Mouse (Mus musculus) left cerebral cortex, adult 2 months (tissue): ENCODE measurements at regions not wholly inside any gene's neighbourhood (a gene's known extent, or its start where the extent isn't known, plus 50 kb on each side); places are given as distances from the start of the nearest gene placed in this dataset.

ENCODE experiments used
- DNase-seq, 2 experiments: peaks; one replicate each; pipeline ENCODE4 v3.0.0; 2021 to 2022; ENCODE audit warnings: low spot score in 2 of 2, mixed read lengths in 1 of 2; ENCODE audit errors: extremely low spot score in 1 of 2
- H3K27ac ChIP-seq: fragments of 200-600 bp; 2 replicates; pipeline ENCODE4 v1.8.1; 2022
- H3K4me3 ChIP-seq: fragments of 200-600 bp; 2 replicates; pipeline ENCODE4 v1.8.1; 2022
- CTCF ChIP-seq: fragments of 200-600 bp; IDR thresholded peaks from 2 replicates; pipeline ENCODE4 v1.8.1; 2022; ENCODE audit warnings: antibody characterized with exemption, mild to moderate bottlenecking, moderate library complexity
- intact Hi-C: fragments of 180-260 bp; cut with DNase I; formaldehyde crosslinking; loops from one replicate; pipeline ENCODE4 v1.15.1; 2025

GRCm38 (mm10) chr9:84296456-84296855 is 371.5 kb downstream of the Bckdhb start:
- intact Hi-C loops = no loop called here
- DNase-seq = no peak
- Histone ChIP-seq H3K27ac (no peak overlapping the region), H3K4me3 (no peak overlapping the region)
- no peak for TF ChIP-seq CTCF

DNA sequence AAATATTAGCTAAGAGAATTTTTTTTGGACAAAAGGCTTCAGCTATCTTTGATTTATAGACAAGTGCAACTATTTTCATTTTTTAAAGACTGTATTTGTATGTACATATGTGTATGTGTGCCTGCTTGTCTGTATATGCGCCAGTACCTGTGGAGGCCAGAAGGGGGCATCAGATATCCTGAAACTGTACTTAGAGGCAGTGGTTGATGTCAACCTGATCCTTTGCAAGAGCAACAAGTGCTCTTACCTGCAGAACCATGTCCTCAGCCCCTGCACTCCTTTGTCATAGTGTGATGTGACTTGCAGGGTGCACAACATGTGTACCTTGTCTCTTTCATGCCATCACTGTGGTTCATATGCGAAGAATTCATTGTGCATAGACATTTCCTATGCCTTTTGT is 379.5 kb downstream of the Bckdhb start:
- TF ChIP-seq CTCF = peak; percentile 21
- H3K27ac ChIP-seq = no peak overlapping the region
- DNase-seq = no peak
- intact Hi-C loops = no loop called here
- no peak overlapping the region for H3K4me3 ChIP-seq

DNA sequence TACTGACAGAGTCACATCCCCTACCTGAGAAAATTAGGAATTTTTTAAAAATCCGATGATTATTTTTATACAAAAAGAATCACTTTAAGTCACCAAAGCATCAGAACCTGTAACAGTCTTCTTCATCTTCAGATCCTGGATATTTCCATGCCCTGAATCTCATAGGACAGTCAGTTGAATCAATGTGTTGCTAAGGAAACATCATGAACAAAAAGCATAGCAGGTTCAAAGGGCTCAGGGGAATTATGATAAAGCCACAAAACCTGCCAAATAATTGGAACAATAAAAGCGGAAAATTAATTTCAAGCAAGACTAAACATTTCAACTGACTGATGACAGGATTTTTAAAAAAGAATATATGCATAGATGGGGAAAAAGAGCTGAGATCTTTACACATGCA is 393.9 kb downstream of the Bckdhb start:
- H3K27ac ChIP-seq = no peak overlapping the region
- no peak for DNase-seq
- intact Hi-C loops = no loop called here
- no peak for TF ChIP-seq CTCF
- no peak overlapping the region for H3K4me3 ChIP-seq

DNA sequence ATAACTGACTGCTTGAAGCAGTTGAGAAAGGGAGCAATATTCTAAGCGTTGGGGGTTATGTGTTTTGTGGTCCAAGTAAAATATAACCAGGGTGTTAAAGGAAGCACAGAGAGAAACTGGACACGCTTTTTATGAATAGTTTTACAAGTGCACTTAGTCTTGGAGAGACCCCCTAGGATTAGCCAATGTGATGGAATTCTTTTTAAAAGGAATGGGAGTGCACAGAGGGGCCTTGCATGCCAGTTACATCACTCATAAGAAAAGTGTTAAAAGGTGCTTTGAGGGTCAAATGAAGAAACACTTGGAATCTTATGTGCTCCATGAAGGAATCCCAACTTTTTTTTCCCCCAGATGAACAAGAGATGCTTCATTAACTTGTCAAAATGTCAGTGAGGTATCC is 394.4 kb downstream of the Bckdhb start:
- no peak for DNase-seq
- intact Hi-C loops = no loop called here
- H3K27ac ChIP-seq = no peak overlapping the region
- no peak overlapping the region for H3K4me3 ChIP-seq
- no peak for TF ChIP-seq CTCF

- no peak for TF ChIP-seq CTCF
- no peak for DNase-seq
- intact Hi-C loops = no loop called here
- Histone ChIP-seq H3K4me3 (no peak overlapping the region), H3K27ac (no peak overlapping the region)
Measured at GRCm38 (mm10) chr9:84323145-84323544, 398.2 kb downstream of the Bckdhb start.

GRCm38 (mm10) chr9:84331083-84331602 is 406.2 kb downstream of the Bckdhb start:
- Histone ChIP-seq H3K27ac (no peak overlapping the region), H3K4me3 (no peak overlapping the region)
- intact Hi-C loops = no loop called here
- DNase-seq = no peak
- no peak for TF ChIP-seq CTCF

GRCm38 (mm10) chr9:84343435-84344095 is 418.6 kb downstream of the Bckdhb start:
- intact Hi-C loops = loop anchor here (2.0 to 10.0 kb wide), 4 partner anchors 985 to 1354 kb away; no protein-coding TSS in a partner anchor
- peak; percentile 69 for TF ChIP-seq CTCF

DNA sequence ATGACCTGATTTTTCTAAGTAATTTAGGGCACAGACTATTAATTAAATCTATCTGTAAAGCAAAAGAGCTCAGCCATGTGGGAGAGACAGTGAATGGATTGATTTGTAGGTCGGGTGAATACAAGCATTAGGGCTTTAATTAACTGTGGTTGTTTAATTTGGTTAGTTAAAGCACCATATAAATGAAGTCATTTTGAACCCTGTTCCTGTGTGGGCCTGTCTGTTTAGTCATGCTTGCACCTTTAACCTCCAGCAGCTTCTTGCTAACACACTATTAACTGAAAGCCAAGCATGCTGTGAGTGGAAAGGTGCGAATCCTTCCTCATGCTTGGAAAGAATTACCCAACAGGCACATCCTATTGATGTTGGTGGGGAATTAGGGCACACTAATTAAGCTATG is 425.3 kb downstream of the Bckdhb start:
- DNase-seq = no peak
- intact Hi-C loops = no loop called here
- TF ChIP-seq CTCF = no peak
- no peak overlapping the region for H3K4me3 ChIP-seq
- H3K27ac ChIP-seq = no peak overlapping the region

More at GRCm38 (mm10) chr9:84343435-84344095, 418.6 kb downstream of the Bckdhb start:
- DNase-seq = peak; percentile 77 to 87
- Histone ChIP-seq H3K4me3 (no peak overlapping the region), H3K27ac (no peak overlapping the region)

GRCm38 (mm10) chr9:84354409-84354808 is 429.5 kb downstream of the Bckdhb start:
- H3K4me3 ChIP-seq = no peak overlapping the region
- TF ChIP-seq CTCF = no peak
- intact Hi-C loops = no loop called here
- DNase-seq = no peak
- H3K27ac ChIP-seq = no peak overlapping the region

GRCm38 (mm10) chr9:84356167-84356566 is 431.2 kb downstream of the Bckdhb start:
- intact Hi-C loops = no loop called here
- no peak overlapping the region for H3K4me3 ChIP-seq
- no peak overlapping the region for H3K27ac ChIP-seq
- no peak for DNase-seq
- no peak for TF ChIP-seq CTCF

GRCm38 (mm10) chr9:84359879-84360278 is 434.9 kb downstream of the Bckdhb start:
- Histone ChIP-seq H3K4me3 (no peak overlapping the region), H3K27ac (no peak overlapping the region)
- no peak for DNase-seq
- TF ChIP-seq CTCF = no peak
- intact Hi-C loops = no loop called here

GRCm38 (mm10) chr9:84360484-84360883 is 435.5 kb downstream of the Bckdhb start:
- no peak for TF ChIP-seq CTCF
- Histone ChIP-seq H3K4me3 (no peak overlapping the region), H3K27ac (no peak overlapping the region)
- intact Hi-C loops = no loop called here
- DNase-seq = no peak

- no peak for TF ChIP-seq CTCF
- DNase-seq = no peak
- no peak overlapping the region for H3K27ac ChIP-seq
- H3K4me3 ChIP-seq = no peak overlapping the region
- intact Hi-C loops = no loop called here
Measured at GRCm38 (mm10) chr9:84363478-84363877, 438.5 kb downstream of the Bckdhb start.
